Mouse (Mus musculus) left cerebral cortex, adult 8-10 months (tissue): ENCODE results near the gene 4933402N22Rik. TPM values are rescaled to one million over a fixed set of nuclear protein-coding genes. Genes with fewer than 3 reads are reported as not detected.
"Not testable (repeated sequence)": the region's sequence is repeated elsewhere in the genome, so short reads cannot be mapped to it uniquely, and the experiment has no call there.

Source experiments
- DNase-seq, 2 experiments: peaks; one replicate each; pipeline ENCODE4 v3.0.0; 2022; ENCODE audit warnings: low spot score in 2 of 2
- total RNA-seq, 4 experiments: library from RNA; stranded (reverse); gene quantifications; 2 replicates each; pipeline ENCODE4 v1.2.4; 2022

The 4933402N22Rik gene
- total RNA-seq, result not detected

- DNase-seq, result not testable (repeated sequence)
These were observed at the start of gene 4933402N22Rik for GRCm38 (mm10) chr5:11917743-11918142. TSS of gene 4933402N22Rik (plus strand) at chr5:11918043.

GRCm38 (mm10) chr5:11923790-11924189 lies 5.9 kb downstream of the 4933402N22Rik start:
- DNase-seq, result not testable (repeated sequence)

Other genes with a start within 250 kb of the 4933402N22Rik start
- not detected for gene Gm8922, start 236.1 kb upstream of the 4933402N22Rik start, total RNA-seq
- not detected for gene Gm8926, start 147.5 kb upstream of the 4933402N22Rik start, total RNA-seq
- gene Gm6465, start 72.5 kb upstream of the 4933402N22Rik start, total RNA-seq, result not detected